ENCODE assay signal across 10 mouse cellular contexts in genomic region chr6:94697423-94697822, GRCm38 (mm10). TPM values are rescaled to one million over a fixed set of nuclear protein-coding genes. Genes with fewer than 3 reads are reported as not detected.
DNase-seq lines count a peak whose midpoint lies in the region; ATAC-seq and TF ChIP-seq lines count a peak whose summit lies in the region.
"Had no signal": no experiment of that assay in that cellular context is flagged by ENCODE, and none has a peak within 500 bp of the region (broad histone marks: within the 10 kb centered on the region; RNA-seq: fewer than 3 reads in every experiment).

No protein-coding gene starts in this region.

- peak overlapping the region; percentile 29 for H3K4me3 ChIP-seq in cerebellum, adult 2 months (replicated peaks; ENCODE audit: insufficient read depth, low read depth, low read length)
- H3K4me3 ChIP-seq in liver, embryonic 16.5 days (ENCODE audit: low read depth, low read length) = no peak overlapping the region
- peak overlapping the region; percentile 94 for H3K4me3 ChIP-seq in limb, embryonic 11.5 days (ENCODE audit: low read depth, low read length)
- H3K4me3 ChIP-seq in stomach, embryonic 14.5 days (ENCODE audit: low read depth, low read length) = peak overlapping the region; percentile 97

- H3K9me3 ChIP-seq in liver, embryonic 16.5 days (replicated peaks; ENCODE audit: control insufficient read depth, low read length) = no peaks in the 10 kb centered on the region
- H3K9me3 ChIP-seq in limb, embryonic 11.5 days (ENCODE audit: control insufficient read depth, low read length) = no peaks in the 10 kb centered on the region
- H3K9me3 ChIP-seq in stomach, embryonic 14.5 days (ENCODE audit: control insufficient read depth, low read depth, low read length) = no peaks in the 10 kb centered on the region

- H3K27me3 ChIP-seq in cerebellum, adult 2 months (ENCODE audit: control insufficient read depth, insufficient read depth, low read length) = no peaks in the 10 kb centered on the region
- peaks cover 26% of the 10 kb centered on the region for H3K27me3 ChIP-seq in liver, embryonic 16.5 days (ENCODE audit: control insufficient read depth, insufficient read depth, low read depth, low read length)
- H3K27me3 ChIP-seq in limb, embryonic 11.5 days (ENCODE audit: control insufficient read depth, insufficient read depth, low read length) = no peaks in the 10 kb centered on the region
- H3K27me3 ChIP-seq in stomach, embryonic 14.5 days (ENCODE audit: control insufficient read depth, insufficient read depth, low read length) = no peaks in the 10 kb centered on the region

- WGBS in cerebellum, adult 2 months = 72% methylated on average over 1 of the region's 1 CpGs
- 59% methylated on average over 1 of the region's 1 CpGs for WGBS in liver, embryonic 16.5 days (ENCODE audit: insufficient replicate concordance)
- WGBS in limb, embryonic 11.5 days = 58% methylated on average over 1 of the region's 1 CpGs
- 27% methylated on average over 1 of the region's 1 CpGs for WGBS in stomach, embryonic 14.5 days

- TF ChIP-seq CTCF in cerebellum, adult 2 months (IDR thresholded peaks at IDR 0.05; ENCODE audit: borderline replicate concordance, insufficient read depth, low read depth, low read length) = no peak

- H3K27ac ChIP-seq in cerebellum, adult 2 months (ENCODE audit: insufficient read depth, low read length) = no peak overlapping the region
- H3K27ac ChIP-seq in liver, embryonic 16.5 days (ENCODE audit: low read length) = no peak overlapping the region
- H3K27ac ChIP-seq in limb, embryonic 11.5 days (replicated peaks; ENCODE audit: low read depth, low read length) = no peak overlapping the region
- H3K27ac ChIP-seq in stomach, embryonic 14.5 days (ENCODE audit: low read length) = peak overlapping the region; percentile 68; the same call in 1 of the 2 replicates

- no peaks in the 10 kb centered on the region for H3K36me3 ChIP-seq in liver, embryonic 16.5 days (ENCODE audit: control insufficient read depth, insufficient read depth)
- H3K36me3 ChIP-seq in limb, embryonic 11.5 days (ENCODE audit: control insufficient read depth, insufficient read depth, low read length) = no peaks in the 10 kb centered on the region
- H3K36me3 ChIP-seq in stomach, embryonic 14.5 days (ENCODE audit: control insufficient read depth, insufficient read depth, low read length) = no peaks in the 10 kb centered on the region

- peak overlapping the region; percentile 66 for H3K4me2 ChIP-seq in liver, embryonic 16.5 days (ENCODE audit: low read depth, low read length)
- H3K4me2 ChIP-seq in limb, embryonic 11.5 days (ENCODE audit: low read depth, severe bottlenecking) = peak overlapping the region; percentile 94
- peak overlapping the region; percentile 62 for H3K4me2 ChIP-seq in stomach, embryonic 14.5 days (replicated peaks; ENCODE audit: low read depth, low read length)

- H3K4me1 ChIP-seq in cerebellum, adult 2 months (ENCODE audit: control insufficient read depth, insufficient read depth, low read length) = peaks cover 22% of the 10 kb centered on the region
- peaks cover 3% of the 10 kb centered on the region for H3K4me1 ChIP-seq in liver, embryonic 16.5 days (ENCODE audit: control insufficient read depth, low read depth, low read length)
- peaks cover 30% of the 10 kb centered on the region for H3K4me1 ChIP-seq in limb, embryonic 11.5 days (ENCODE audit: control insufficient read depth, insufficient read depth, low read length)
- H3K4me1 ChIP-seq in stomach, embryonic 14.5 days (ENCODE audit: control insufficient read depth, insufficient read depth, low read length) = peaks cover 37% of the 10 kb centered on the region

- no peak for ATAC-seq in liver, embryonic 16.5 days (ENCODE audit: low read depth)
- no peak for ATAC-seq in limb, embryonic 11.5 days (ENCODE audit: insufficient number of reproducible peaks, low FRiP score, low TSS enrichment, low read depth)
- ATAC-seq in stomach, embryonic 14.5 days (ENCODE audit: insufficient number of reproducible peaks, insufficient read depth, low FRiP score, low read depth) = no peak

- TF ChIP-seq POLR2A in cerebellum, adult 2 months (IDR thresholded peaks at IDR 0.05; ENCODE audit: borderline replicate concordance, insufficient read depth, low read length) = no peak

- no peak overlapping the region for H3K9ac ChIP-seq in liver, embryonic 16.5 days (ENCODE audit: low read depth, low read length)
- H3K9ac ChIP-seq in limb, embryonic 11.5 days (ENCODE audit: low read length) = no peak overlapping the region
- H3K9ac ChIP-seq in stomach, embryonic 14.5 days (replicated peaks; ENCODE audit: low read depth, low read length) = peak overlapping the region; percentile 98

- DNase-seq in cerebellum, adult 2 months = no peak
- DNase-seq in cerebellum, postnatal 25 days = no peak
- DNase-seq in liver = no peak
- no peak for DNase-seq in limb, embryonic 11.5 days (ENCODE audit: low spot score)
- no peak for DNase-seq in gastrocnemius, postnatal 10 days
- no peak for DNase-seq in urinary bladder, postnatal 4 days (ENCODE audit: low spot score in 2 of 2)
- DNase-seq: cerebellum, postnatal 14 days; lung, adult 18-20 months had no signal

RNA-seq across cellular contexts. Expression of gene Lrig1, which starts 2.5 kb away (rescaled TPM):
- 84.5 and 86.2 TPM in 2 replicates for polyA plus RNA-seq in cerebellum, adult 2 months (2012; rRNA removed)
- 2.7 and 4.5 TPM in 2 replicates for polyA plus RNA-seq in liver, embryonic 16.5 days (2015; fragmentation: Nextera tagmentation; extraction: Ambion mirVana)
- polyA plus RNA-seq in limb, embryonic 11.5 days (2014; fragmentation: Nextera tagmentation; extraction: Ambion mirVana) = 21.8 and 23.5 TPM in 2 replicates
- 49.3 and 51.7 TPM in 2 replicates for polyA plus RNA-seq in stomach, embryonic 14.5 days (2014; fragmentation: Nextera tagmentation; extraction: Ambion mirVana)
- 10 to 100 TPM; 52.1 to 54.0 TPM for total RNA-seq in gastrocnemius, postnatal 10 days (2021)
